Mouse (Mus musculus) adrenal gland, adult 8-10 months (tissue): ENCODE measurements around the gene Tspan14. TPM values are rescaled to one million over a fixed set of nuclear protein-coding genes. Genes with fewer than 3 reads are reported as not detected.

Experiments used
- DNase-seq: peaks from one replicate; pipeline ENCODE4 v3.0.0; 2022
- total RNA-seq, 4 experiments: library from RNA; stranded (reverse); gene quantifications; 2 replicates each; pipeline ENCODE4 v1.2.4; 2022

The Tspan14 gene
- 10 to 100 TPM; 31.2 to 34.6 (median 33.0) TPM for total RNA-seq

GRCm38 (mm10) chr14:40966392-40966861, at the start of gene Tspan14:
Tspan14 (minus strand) TSS chr14:40966807.
- DNase-seq, result no peak

GRCm38 (mm10) chr14:41014701-41015240, 48.2 kb upstream of the Tspan14 start:
- DNase-seq, result no peak

GRCm38 (mm10) chr14:41013630-41014613, 47.3 kb upstream of the Tspan14 start, which contains the start of gene Fam213a:
Fam213a (minus strand) TSS chr14:41013788.
- peak; percentile 88 for DNase-seq

GRCm38 (mm10) chr14:41013143-41013542, 46.5 kb upstream of the Tspan14 start:
- DNase-seq, result no peak

GRCm38 (mm10) chr14:41011916-41012315, 45.3 kb upstream of the Tspan14 start:
- DNase-seq, result peak; percentile 25

GRCm38 (mm10) chr14:41008138-41008537, 41.5 kb upstream of the Tspan14 start:
- DNase-seq, result no peak

GRCm38 (mm10) chr14:41007641-41008040, 41.0 kb upstream of the Tspan14 start:
- DNase-seq, result no peak

GRCm38 (mm10) chr14:41006899-41007298, 40.3 kb upstream of the Tspan14 start:
- no peak for DNase-seq

GRCm38 (mm10) chr14:41006263-41006662, 39.7 kb upstream of the Tspan14 start:
- DNase-seq, result no peak

GRCm38 (mm10) chr14:41005716-41006115, 39.1 kb upstream of the Tspan14 start:
- no peak for DNase-seq

GRCm38 (mm10) chr14:41004201-41005141, 37.9 kb upstream of the Tspan14 start:
- DNase-seq, result no peak

GRCm38 (mm10) chr14:41001576-41001975, 35.0 kb upstream of the Tspan14 start:
- DNase-seq, result no peak

- DNase-seq, result no peak
Observed at GRCm38 (mm10) chr14:41000801-41001200, 34.2 kb upstream of the Tspan14 start.

- DNase-seq, result no peak
Observed at GRCm38 (mm10) chr14:40999904-41000645, 33.5 kb upstream of the Tspan14 start.

- no peak for DNase-seq
Observed at GRCm38 (mm10) chr14:40996171-40996570, 29.6 kb upstream of the Tspan14 start.

GRCm38 (mm10) chr14:40992464-40992863, 25.9 kb upstream of the Tspan14 start:
- no peak for DNase-seq

- DNase-seq, result no peak
Observed at GRCm38 (mm10) chr14:40988780-40989179, 22.2 kb upstream of the Tspan14 start.

GRCm38 (mm10) chr14:40987184-40987583, 20.6 kb upstream of the Tspan14 start:
- DNase-seq, result no peak

GRCm38 (mm10) chr14:40985635-40986034, 19.0 kb upstream of the Tspan14 start:
- DNase-seq, result no peak

- DNase-seq, result no peak
Observed at GRCm38 (mm10) chr14:40979723-40980122, 13.1 kb upstream of the Tspan14 start.

GRCm38 (mm10) chr14:40979002-40979401, 12.4 kb upstream of the Tspan14 start:
- no peak for DNase-seq
